Mouse (Mus musculus): ENCODE results near the gene Prex1.

The Prex1 gene

GRCm38 (mm10) chr2:166664506-166664905 lies 49.1 kb downstream of the Prex1 start:
- DNase-seq (ENCODE audit: extremely low spot score, low read depth, low spot score) = no peak

- no peak for DNase-seq (ENCODE audit: extremely low spot score, low read depth, low spot score)
Measured at GRCm38 (mm10) chr2:166663250-166663961, 50.2 kb downstream of the Prex1 start.

GRCm38 (mm10) chr2:166662595-166663160 lies 51.0 kb downstream of the Prex1 start:
- DNase-seq (ENCODE audit: extremely low spot score, low read depth, low spot score) = no peak

GRCm38 (mm10) chr2:166661971-166662370 lies 51.7 kb downstream of the Prex1 start:
- DNase-seq (ENCODE audit: extremely low spot score, low read depth, low spot score) = no peak

GRCm38 (mm10) chr2:166661498-166661897 lies 52.1 kb downstream of the Prex1 start:
- no peak for DNase-seq (ENCODE audit: extremely low spot score, low read depth, low spot score)

GRCm38 (mm10) chr2:166658380-166658779 lies 55.3 kb downstream of the Prex1 start:
- no peak for DNase-seq (ENCODE audit: extremely low spot score, low read depth, low spot score)

- DNase-seq (ENCODE audit: extremely low spot score, low read depth, low spot score) = no peak
Measured at GRCm38 (mm10) chr2:166657451-166658011, 56.1 kb downstream of the Prex1 start.

GRCm38 (mm10) chr2:166656630-166657029 lies 57.0 kb downstream of the Prex1 start:
- no peak for DNase-seq (ENCODE audit: extremely low spot score, low read depth, low spot score)

- no peak for DNase-seq (ENCODE audit: extremely low spot score, low read depth, low spot score)
Measured at GRCm38 (mm10) chr2:166655727-166656520, 57.7 kb downstream of the Prex1 start.

- DNase-seq (ENCODE audit: extremely low spot score, low read depth, low spot score) = no peak
Measured at GRCm38 (mm10) chr2:166655308-166655707, 58.3 kb downstream of the Prex1 start.

GRCm38 (mm10) chr2:166654875-166655274 lies 58.8 kb downstream of the Prex1 start:
- no peak for DNase-seq (ENCODE audit: extremely low spot score, low read depth, low spot score)

- DNase-seq (ENCODE audit: extremely low spot score, low read depth, low spot score) = no peak
Measured at GRCm38 (mm10) chr2:166653564-166653963, 60.1 kb downstream of the Prex1 start.

GRCm38 (mm10) chr2:166652672-166653071 lies 61.0 kb downstream of the Prex1 start:
- no peak for DNase-seq (ENCODE audit: extremely low spot score, low read depth, low spot score)

- no peak for DNase-seq (ENCODE audit: extremely low spot score, low read depth, low spot score)
Measured at GRCm38 (mm10) chr2:166651317-166652030, 62.2 kb downstream of the Prex1 start.

- no peak for DNase-seq (ENCODE audit: extremely low spot score, low read depth, low spot score)
Measured at GRCm38 (mm10) chr2:166650414-166650813, 63.2 kb downstream of the Prex1 start.

- DNase-seq (ENCODE audit: extremely low spot score, low read depth, low spot score) = no peak
Measured at GRCm38 (mm10) chr2:166647242-166647641, 66.4 kb downstream of the Prex1 start.

GRCm38 (mm10) chr2:166646434-166647088 lies 67.1 kb downstream of the Prex1 start:
- no peak for DNase-seq (ENCODE audit: extremely low spot score, low read depth, low spot score)

GRCm38 (mm10) chr2:166644816-166645215 lies 68.8 kb downstream of the Prex1 start:
- DNase-seq (ENCODE audit: extremely low spot score, low read depth, low spot score) = no peak

- DNase-seq (ENCODE audit: extremely low spot score, low read depth, low spot score) = no peak
Measured at GRCm38 (mm10) chr2:166642581-166642987, 71.0 kb downstream of the Prex1 start.

GRCm38 (mm10) chr2:166639750-166640149 lies 73.9 kb downstream of the Prex1 start:
- DNase-seq (ENCODE audit: extremely low spot score, low read depth, low spot score) = no peak

Measured in hindlimb bud, embryonic 11.5 days (tissue).